Mouse (Mus musculus) intestine, embryonic 16.5 days (tissue): ENCODE results near the gene Abcc10. TPM values are rescaled to one million over a fixed set of nuclear protein-coding genes. Genes with fewer than 3 reads are reported as not detected.

Experiments used
- ATAC-seq: fragments of 200-750 bp; cut with Nextera tagmentation; 2 replicates; pipeline ENCODE4 v1.8.0; 2017; ENCODE audit warnings: moderate TSS enrichment, moderate library complexity
- H3K27ac ChIP-seq: fragments of 300-500 bp; sonication (generic); 2 replicates; pipeline ENCODE4 v1.5.1; 2014; ENCODE audit warnings: mild to moderate bottlenecking, low read length
- H3K27me3 ChIP-seq: fragments of 300-500 bp; sonication (generic); replicated peaks from 2 replicates; pipeline ENCODE4 v1.6.1; 2014; ENCODE audit warnings: low read length, control low read depth, mixed read lengths; ENCODE audit not compliant: control insufficient read depth, insufficient read depth
- H3K36me3 ChIP-seq: fragments of 300-500 bp; sonication (generic); 2 replicates; pipeline ENCODE4 v1.6.1; 2014; ENCODE audit warnings: low read length, control low read depth; ENCODE audit not compliant: control insufficient read depth, insufficient read depth
- H3K4me1 ChIP-seq: fragments of 300-500 bp; sonication (generic); 2 replicates; pipeline ENCODE4 v1.6.1; 2014; ENCODE audit warnings: low read length, control low read depth, mixed read lengths; ENCODE audit not compliant: control insufficient read depth, insufficient read depth
- H3K4me2 ChIP-seq: fragments of 300-500 bp; sonication (generic); 2 replicates; pipeline ENCODE4 v1.6.1; 2014; ENCODE audit warnings: low read depth, low read length, control low read depth
- H3K4me3 ChIP-seq: fragments of 300-500 bp; sonication (generic); 2 replicates; pipeline ENCODE4 v1.5.1; 2014; ENCODE audit warnings: mild to moderate bottlenecking, low read length
- H3K9ac ChIP-seq: fragments of 300-500 bp; sonication (generic); 2 replicates; pipeline ENCODE4 v1.6.1; 2014; ENCODE audit warnings: low read depth, low read length
- H3K9me3 ChIP-seq: fragments of 300-500 bp; sonication (generic); 2 replicates; pipeline ENCODE4 v1.6.1; 2016; ENCODE audit warnings: low read length, control low read depth; ENCODE audit not compliant: control insufficient read depth
- WGBS: fragments of 180-500 bp; shearing (Covaris S2); extraction: QIAGEN DNeasy Blood & Tissue Kit; methylation state at CpG from one replicate; pipeline ENCODE4 v1.1.7; 2014; 5-methylcytosine and 5-hydroxymethylcytosine counted together
- polyA plus RNA-seq: library from polyadenylated mRNA; unstranded; fragments of >200 nt; fragmentation: Nextera tagmentation; extraction: Ambion mirVana; gene quantifications from 2 replicates; pipeline ENCODE4 v1.2.1, GENCODE M21; 2015

The Abcc10 gene
- polyA plus RNA-seq, 1 experiment from 2014 or later, result 7.9 TPM

- 71% methylated on average over 7 of the region's 7 CpGs for WGBS
- H3K27ac ChIP-seq, result peak overlapping the region; percentile 53
Measured at GRCm38 (mm10) chr17:46267511-46267910, 60.6 kb downstream of the Abcc10 start.

GRCm38 (mm10) chr17:46266986-46267385, 61.2 kb downstream of the Abcc10 start:
- H3K4me2 ChIP-seq, result no peak overlapping the region
- ATAC-seq, result 0 out of 2 replicates have a peak, but pooled peaks have one; percentile 0
- no peaks in the 10 kb centered on the region for H3K27me3 ChIP-seq
- no peak overlapping the region for H3K27ac ChIP-seq
- H3K4me3 ChIP-seq, result no peak overlapping the region
- H3K9me3 ChIP-seq, result no peaks in the 10 kb centered on the region
- peaks cover 22% of the 10 kb centered on the region for H3K36me3 ChIP-seq
- 58% methylated on average over 6 of the region's 6 CpGs for WGBS
- no peak overlapping the region for H3K9ac ChIP-seq
- peaks cover 42% of the 10 kb centered on the region for H3K4me1 ChIP-seq

More at GRCm38 (mm10) chr17:46267511-46267910, 60.6 kb downstream of the Abcc10 start:
- no peaks in the 10 kb centered on the region for H3K9me3 ChIP-seq
- peak; percentile 21 for ATAC-seq
- no peak overlapping the region for H3K4me3 ChIP-seq
- peaks cover 42% of the 10 kb centered on the region for H3K4me1 ChIP-seq
- H3K27me3 ChIP-seq, result no peaks in the 10 kb centered on the region
- H3K4me2 ChIP-seq, result no peak overlapping the region
- H3K36me3 ChIP-seq, result peaks cover 19% of the 10 kb centered on the region
- 0 out of 2 replicates have a peak overlapping the region, but pooled peaks have one; percentile 8 for H3K9ac ChIP-seq

- Histone ChIP-seq H3K4me1 (peaks cover 41% of the 10 kb centered on the region), H3K36me3 (peaks cover 26% of the 10 kb centered on the region), H3K4me2 (no peak overlapping the region), H3K4me3 (no peak overlapping the region), H3K9ac (0 out of 2 replicates have a peak overlapping the region, but pooled peaks have one; percentile 16), H3K27ac (no peak overlapping the region), H3K27me3 (no peaks in the 10 kb centered on the region), H3K9me3 (no peaks in the 10 kb centered on the region)
- 20% methylated on average over 14 of the region's 14 CpGs for whole genome bisulfite sequencing
- peak; percentile 22 for ATAC-seq
Measured at GRCm38 (mm10) chr17:46265918-46266618, 62.1 kb downstream of the Abcc10 start.

- no peak overlapping the region for H3K4me2 ChIP-seq
- H3K4me3 ChIP-seq, result no peak overlapping the region
- H3K27ac ChIP-seq, result no peak overlapping the region
- no peaks in the 10 kb centered on the region for H3K9me3 ChIP-seq
- 81% methylated on average over 12 of the region's 12 CpGs for WGBS
- peaks cover 26% of the 10 kb centered on the region for H3K36me3 ChIP-seq
- ATAC-seq, result no peak
- no peaks in the 10 kb centered on the region for H3K27me3 ChIP-seq
- H3K4me1 ChIP-seq, result peaks cover 36% of the 10 kb centered on the region
- no peak overlapping the region for H3K9ac ChIP-seq
Measured at GRCm38 (mm10) chr17:46265502-46265901, 62.6 kb downstream of the Abcc10 start.

- no peak for ATAC-seq
- Histone ChIP-seq H3K4me1 (peaks cover 16% of the 10 kb centered on the region), H3K9ac (no peak overlapping the region), H3K4me3 (no peak overlapping the region), H3K27me3 (no peaks in the 10 kb centered on the region), H3K27ac (no peak overlapping the region), H3K4me2 (no peak overlapping the region), H3K9me3 (no peaks in the 10 kb centered on the region), H3K36me3 (peaks cover 32% of the 10 kb centered on the region)
- 89% methylated on average over 5 of the region's 5 CpGs for WGBS
Measured at GRCm38 (mm10) chr17:46262201-46262694, 65.9 kb downstream of the Abcc10 start.

- WGBS, result 89% methylated on average over 17 of the region's 17 CpGs
- ATAC-seq, result no peak
- Histone ChIP-seq H3K4me3 (no peak overlapping the region), H3K4me2 (no peak overlapping the region), H3K36me3 (peaks cover 34% of the 10 kb centered on the region), H3K4me1 (0 out of 2 replicates have a peak, but pooled peaks cover under 1% of the 10 kb centered on the region), H3K9me3 (no peaks in the 10 kb centered on the region), H3K9ac (no peak overlapping the region), H3K27me3 (peaks cover 8% of the 10 kb centered on the region), H3K27ac (no peak overlapping the region)
Measured at GRCm38 (mm10) chr17:46259675-46260074, 68.5 kb downstream of the Abcc10 start.

GRCm38 (mm10) chr17:46258279-46259053, 69.7 kb downstream of the Abcc10 start:
- no peak for ATAC-seq
- Histone ChIP-seq H3K4me2 (no peak overlapping the region), H3K9me3 (no peaks in the 10 kb centered on the region), H3K4me3 (no peak overlapping the region), H3K27me3 (peaks cover 16% of the 10 kb centered on the region), H3K27ac (no peak overlapping the region), H3K36me3 (peaks cover 28% of the 10 kb centered on the region), H3K4me1 (peaks cover 9% of the 10 kb centered on the region), H3K9ac (no peak overlapping the region)
- WGBS, result 82% methylated on average over 30 of the region's 30 CpGs

GRCm38 (mm10) chr17:46255147-46255546, 73.0 kb downstream of the Abcc10 start:
- H3K4me2 ChIP-seq, result no peak overlapping the region
- no peak overlapping the region for H3K27ac ChIP-seq

GRCm38 (mm10) chr17:46254106-46254505, 74.0 kb downstream of the Abcc10 start:
- Histone ChIP-seq H3K4me1 (peaks cover 17% of the 10 kb centered on the region), H3K9ac (peak overlapping the region; percentile 66), H3K4me2 (peak overlapping the region; percentile 100), H3K4me3 (peak overlapping the region; percentile 71), H3K27ac (no peak overlapping the region), H3K9me3 (no peaks in the 10 kb centered on the region), H3K36me3 (peaks cover 30% of the 10 kb centered on the region; the same call in 1 of the 2 replicates), H3K27me3 (peaks cover 16% of the 10 kb centered on the region)
- WGBS, result under 1% methylated on average over 52 of the region's 54 CpGs
- peak; percentile 24 for ATAC-seq

More at GRCm38 (mm10) chr17:46255147-46255546, 73.0 kb downstream of the Abcc10 start:
- no peak for ATAC-seq
- H3K9me3 ChIP-seq, result no peaks in the 10 kb centered on the region
- H3K4me1 ChIP-seq, result peaks cover 14% of the 10 kb centered on the region
- H3K27me3 ChIP-seq, result peaks cover 16% of the 10 kb centered on the region
- peaks cover 36% of the 10 kb centered on the region; the same call in 1 of the 2 replicates for H3K36me3 ChIP-seq
- 32% methylated on average over 6 of the region's 6 CpGs for WGBS
- no peak overlapping the region for H3K9ac ChIP-seq
- no peak overlapping the region for H3K4me3 ChIP-seq
